Mouse (Mus musculus): ENCODE data around the gene Vwa5b2.

DNA sequence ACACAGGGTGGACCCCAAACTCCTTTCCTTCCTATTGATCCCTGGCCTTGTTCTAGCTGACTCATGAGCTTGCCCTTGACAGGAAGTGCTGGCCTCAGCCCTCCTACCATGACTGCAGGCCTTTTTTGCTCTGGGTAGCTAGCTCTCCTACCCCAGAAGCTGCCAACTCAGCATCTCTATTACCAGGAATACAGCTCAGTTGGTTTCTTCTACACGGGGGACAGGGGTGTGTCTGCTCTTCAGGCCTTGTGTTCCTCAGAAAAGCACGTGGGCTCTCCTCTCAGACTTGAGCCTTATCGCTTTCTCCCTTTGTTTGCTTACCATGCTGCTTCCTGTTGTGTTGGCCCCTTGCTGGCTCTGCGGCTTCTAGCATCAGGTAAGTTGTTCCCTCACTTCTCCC lies 48.8 kb upstream of the Vwa5b2 start:
- TF ChIP-seq CTCF (IDR thresholded peaks at IDR 0.05; ENCODE audit: low read depth, low read length) (no peak), EP300 (IDR thresholded peaks at IDR 0.05; ENCODE audit: insufficient read depth, low read depth, low read length) (no peak)
